Comparison of ENCODE assay signal across 9 mouse cellular contexts in the genomic region with DNA sequence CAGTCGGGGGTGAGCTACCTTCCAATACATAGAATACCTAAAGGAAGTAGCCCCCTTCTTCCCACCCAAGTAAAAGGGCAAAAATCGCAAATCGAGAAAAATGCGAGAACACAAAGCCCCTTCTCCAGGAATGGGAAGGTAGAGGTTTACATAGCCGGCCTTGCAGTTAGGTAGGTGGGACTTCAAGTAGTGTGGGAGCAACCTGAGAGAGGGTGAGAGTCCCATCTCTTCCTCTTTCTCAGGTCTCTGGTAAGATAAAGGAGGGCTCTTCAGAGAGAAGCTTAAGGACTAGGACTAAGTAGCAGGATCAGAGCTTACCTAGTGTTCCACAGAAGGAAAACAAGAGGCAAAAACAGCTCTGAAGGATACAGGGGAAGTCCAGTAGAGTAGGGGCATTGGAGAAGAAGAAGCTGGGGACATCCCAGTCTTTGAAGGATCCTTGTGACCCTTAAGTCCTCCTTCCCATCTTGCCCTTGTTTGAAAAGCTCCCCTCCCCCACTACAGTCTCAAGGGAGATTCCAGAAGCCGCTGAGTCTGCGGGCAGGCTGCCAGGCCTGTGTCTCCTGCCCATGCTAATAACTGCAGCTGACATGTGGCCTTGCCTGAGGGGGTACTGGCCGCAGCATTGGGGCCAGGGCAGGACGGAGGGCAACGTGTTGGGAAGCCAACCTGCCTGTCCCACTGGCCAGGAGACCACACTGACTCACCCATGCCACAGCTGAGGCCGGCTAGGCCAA. TPM values are rescaled to one million over a fixed set of nuclear protein-coding genes. Genes with fewer than 3 reads are reported as not detected.
DNase-seq lines count a peak whose midpoint lies in the region; ATAC-seq and TF ChIP-seq lines count a peak whose summit lies in the region.
"Had no signal": no experiment of that assay in that cellular context is flagged by ENCODE, and none has a peak within 500 bp of the region (broad histone marks: within the 10 kb centered on the region; RNA-seq: fewer than 3 reads in every experiment).

No protein-coding gene starts in this region.

- intact Hi-C loops in gastrocnemius, adult 2 months (cut with DNase I): no loop called here

- H3K36me3 ChIP-seq in hindbrain, postnatal 0 days (ENCODE audit: insufficient read depth, low read length): no peaks in the 10 kb centered on the region
- no peaks in the 10 kb centered on the region for H3K36me3 ChIP-seq in liver, adult 2 months (ENCODE audit: control insufficient read depth, insufficient read depth, low read length)

- TF ChIP-seq POLR2A in liver, adult 2 months (IDR thresholded peaks at IDR 0.05; ENCODE audit: extremely low read depth, insufficient read depth, low read length): no peak

- no peaks in the 10 kb centered on the region for H3K9me3 ChIP-seq in hindbrain, postnatal 0 days (ENCODE audit: low read length)

- peak overlapping the region; percentile 43; the same call in 1 of the 2 replicates for H3K9ac ChIP-seq in hindbrain, postnatal 0 days (replicated peaks; ENCODE audit: low read length)
- H3K9ac ChIP-seq in liver, adult 2 months (ENCODE audit: low read depth, low read length): peak overlapping the region; percentile 45

- peak; percentile 87 for DNase-seq in layer of hippocampus, adult 9-11 months
- no peak for DNase-seq in layer of hippocampus, postnatal 25 days (ENCODE audit: extremely low spot score in 1 of 2, low spot score in 1 of 2)
- peak; percentile 86 for DNase-seq in adrenal gland, adult 8-10 months
- DNase-seq in gastrocnemius, adult 2 months: peak; percentile 81
- peak; percentile 68 for DNase-seq in hindbrain, postnatal 0 days (ENCODE audit: low spot score)
- peak; percentile 55 for DNase-seq in liver, adult 2 months (ENCODE audit: extremely low read depth, low read depth, low spot score)
- peak; percentile 79 to 84 for DNase-seq in natural killer cell, adult 2 months (ENCODE audit: low spot score in 2 of 2)
- DNase-seq in urinary bladder, postnatal 4 days (ENCODE audit: low spot score in 2 of 2): peak; percentile 73 to 76

- peaks cover 45% of the 10 kb centered on the region for H3K4me1 ChIP-seq in hindbrain, postnatal 0 days (ENCODE audit: insufficient read depth, low read length)
- H3K4me1 ChIP-seq in liver, adult 2 months (ENCODE audit: control insufficient read depth, insufficient read depth, low read length): peaks cover 14% of the 10 kb centered on the region

- peak overlapping the region; percentile 100 for H3K27ac ChIP-seq in gastrocnemius, adult 2 months
- H3K27ac ChIP-seq in hindbrain, postnatal 0 days: peak overlapping the region; percentile 48; the same call in 1 of the 2 replicates
- H3K27ac ChIP-seq in liver, adult 2 months (replicated peaks; ENCODE audit: insufficient read depth, low read depth, low read length): peak overlapping the region; percentile 99

- H3K79me2 ChIP-seq in liver, adult 2 months (ENCODE audit: control insufficient read depth, insufficient read depth, low read length): peaks cover 10% of the 10 kb centered on the region; the same call in 1 of the 2 replicates

- H3K4me3 ChIP-seq in gastrocnemius, adult 2 months: peak overlapping the region; percentile 89
- no peak overlapping the region for H3K4me3 ChIP-seq in hindbrain, postnatal 0 days (ENCODE audit: low read length)
- no peak overlapping the region for H3K4me3 ChIP-seq in liver, adult 2 months (ENCODE audit: insufficient read depth, low read depth, low read length)

- no peaks in the 10 kb centered on the region for H3K27me3 ChIP-seq in hindbrain, postnatal 0 days (ENCODE audit: insufficient read depth, low read length)
- H3K27me3 ChIP-seq in liver, adult 2 months (ENCODE audit: control insufficient read depth, insufficient read depth, low read length): no peaks in the 10 kb centered on the region

- peak overlapping the region; percentile 98; the same call in 1 of the 2 replicates for H3K4me2 ChIP-seq in hindbrain, postnatal 0 days (ENCODE audit: low read depth, low read length)

- no peak for TF ChIP-seq CTCF in gastrocnemius, adult 2 months (IDR thresholded peaks at IDR 0.05)
- TF ChIP-seq CTCF in hindbrain, postnatal 0 days (IDR thresholded peaks at IDR 0.05; ENCODE audit: low read depth): no peak
- TF ChIP-seq CTCF in liver, adult 2 months (IDR thresholded peaks at IDR 0.05; ENCODE audit: low read depth, low read length): no peak

- 28% methylated on average over 11 of the region's 11 CpGs for WGBS in hindbrain, postnatal 0 days
- WGBS in liver, adult 2 months: 18% methylated on average over 11 of the region's 11 CpGs

- ATAC-seq in hindbrain, postnatal 0 days: no peak

RNA-seq across cellular contexts. Expression of a gene that starts 2.3 kb away (rescaled TPM):
- 10 to 100 TPM; 67.9 to 68.8 TPM for total RNA-seq in layer of hippocampus, postnatal 25 days (2021)
- total RNA-seq in adrenal gland, adult 8-10 months (2022): 100 to 1,000 TPM in 1 of 4 experiments, 10 to 100 TPM in 3; 39.9 to 211 (median 52.4) TPM
- 10 to 100 TPM in 1 of 2 experiments, 1 to 10 TPM in 1; 5.7 to 10.1 TPM for total RNA-seq in gastrocnemius, adult 2 months (2021)
- total RNA-seq in hindbrain, postnatal 0 days (2014; rRNA removed): 16.9 and 17.8 TPM in 2 replicates
- 6.3 and 7.9 TPM in 2 replicates for polyA plus RNA-seq in hindbrain, postnatal 0 days (2015; fragmentation: Nextera tagmentation; extraction: Ambion mirVana)
- 29.5 and 45.6 TPM in 2 replicates for total RNA-seq in liver, adult 2 months (2014; rRNA removed)
- polyA plus RNA-seq in liver, adult 2 months (2012; rRNA removed): 12.3 and 17.9 TPM in 2 replicates

RNA-seq across cellular contexts. Expression of a gene that starts 9.6 kb away (rescaled TPM):
- total RNA-seq in layer of hippocampus, postnatal 25 days (2021): 1 to 10 TPM; 7.6 to 9.3 TPM
- 10 to 100 TPM in 2 of 4 experiments, 1 to 10 TPM in 2; 6.2 to 12.7 (median 10.5) TPM for total RNA-seq in adrenal gland, adult 8-10 months (2022)
- total RNA-seq in gastrocnemius, adult 2 months (2021): 1 to 10 TPM; 1.4 to 2.0 TPM
- 18.9 and 19.0 TPM in 2 replicates for total RNA-seq in hindbrain, postnatal 0 days (2014; rRNA removed)
- 29.7 and 33.4 TPM in 2 replicates for polyA plus RNA-seq in hindbrain, postnatal 0 days (2015; fragmentation: Nextera tagmentation; extraction: Ambion mirVana)
- total RNA-seq in liver, adult 2 months (2014; rRNA removed): 12.4 and 14.2 TPM in 2 replicates
- polyA plus RNA-seq in liver, adult 2 months (2012; rRNA removed): 9.6 and 12.5 TPM in 2 replicates

RNA-seq across cellular contexts. Expression of a gene that starts 11.2 kb away (rescaled TPM):
- 10 to 100 TPM; 37.1 to 41.5 TPM for total RNA-seq in layer of hippocampus, postnatal 25 days (2021)
- 100 to 1,000 TPM in 3 of 4 experiments, 10 to 100 TPM in 1; 89.0 to 142 (median 110) TPM for total RNA-seq in adrenal gland, adult 8-10 months (2022)
- total RNA-seq in gastrocnemius, adult 2 months (2021): 10 to 100 TPM; 22.1 to 25.9 TPM
- 37.3 and 45.9 TPM in 2 replicates for total RNA-seq in hindbrain, postnatal 0 days (2014; rRNA removed)
- 59.0 and 59.7 TPM in 2 replicates for polyA plus RNA-seq in hindbrain, postnatal 0 days (2015; fragmentation: Nextera tagmentation; extraction: Ambion mirVana)
- total RNA-seq in liver, adult 2 months (2014; rRNA removed): 17.1 and 24.5 TPM in 2 replicates
- 25.6 and 28.3 TPM in 2 replicates for polyA plus RNA-seq in liver, adult 2 months (2012; rRNA removed)

RNA-seq across cellular contexts. Expression of a gene that starts 11.4 kb away (rescaled TPM):
- 100 to 1,000 TPM; 335 to 353 TPM for total RNA-seq in layer of hippocampus, postnatal 25 days (2021)
- 100 to 1,000 TPM; 651 to 758 (median 708) TPM for total RNA-seq in adrenal gland, adult 8-10 months (2022)
- total RNA-seq in gastrocnemius, adult 2 months (2021): 100 to 1,000 TPM; 151 to 245 TPM
- 688 and 763 TPM in 2 replicates for total RNA-seq in hindbrain, postnatal 0 days (2014; rRNA removed)
- 925 and 937 TPM in 2 replicates for polyA plus RNA-seq in hindbrain, postnatal 0 days (2015; fragmentation: Nextera tagmentation; extraction: Ambion mirVana)
- total RNA-seq in liver, adult 2 months (2014; rRNA removed): 135 and 157 TPM in 2 replicates
- 110 and 142 TPM in 2 replicates for polyA plus RNA-seq in liver, adult 2 months (2012; rRNA removed)

RNA-seq across cellular contexts. Expression of a gene that starts 11.6 kb away (rescaled TPM):
- not detected for total RNA-seq in layer of hippocampus, postnatal 25 days (2021)
- total RNA-seq in adrenal gland, adult 8-10 months (2022): 1 to 10 TPM in 2 of 4 experiments, not detected in 2; 1.7 to 2.3 TPM
- not detected for total RNA-seq in gastrocnemius, adult 2 months (2021)
- total RNA-seq in hindbrain, postnatal 0 days (2014; rRNA removed): not detected in 2 replicates
- not detected in 2 replicates for polyA plus RNA-seq in hindbrain, postnatal 0 days (2015; fragmentation: Nextera tagmentation; extraction: Ambion mirVana)
- total RNA-seq in liver, adult 2 months (2014; rRNA removed): not detected in 2 replicates
- 1.0 TPM in 1 of 2 replicates, not detected in the other for polyA plus RNA-seq in liver, adult 2 months (2012; rRNA removed)
- total RNA-seq: neutrophil, adult 5-6 weeks had no signal

Comparison
In these comparisons a context has a peak if more than half of its experiments do, and no peak if none do; other contexts are left out.
1. DNase-seq: peak in layer of hippocampus, adult 9-11 months (single experiment), adrenal gland, adult 8-10 months (single experiment), gastrocnemius, adult 2 months (single experiment), hindbrain, postnatal 0 days (single experiment), liver, adult 2 months (single experiment), natural killer cell, adult 2 months (2 of 2) and urinary bladder, postnatal 4 days (2 of 2); none in layer of hippocampus, postnatal 25 days (0 of 2).
2. H3K27ac ChIP-seq: peak in every context shown above with its lines; median percentile 100 in gastrocnemius, adult 2 months; 99 in liver, adult 2 months; 48 in hindbrain, postnatal 0 days.